Mouse (Mus musculus) bone marrow, adult 2 months (tissue): ENCODE results near the gene Supt4a.

Experiments
- CTCF ChIP-seq: fragments of 200-500 bp; IDR thresholded peaks from 2 replicates; pipeline ENCODE4 v1.5.1; 2011; ENCODE audit warnings: low read length, control low read depth; ENCODE audit not compliant: control insufficient read depth, insufficient read depth
- POLR2A ChIP-seq: fragments of 200-500 bp; IDR thresholded peaks from 2 replicates; pipeline ENCODE4 v1.6.1; 2011; ENCODE audit warnings: low read depth, mild to moderate bottlenecking, control low read depth, low read length, borderline replicate concordance; ENCODE audit not compliant: control insufficient read depth

DNA sequence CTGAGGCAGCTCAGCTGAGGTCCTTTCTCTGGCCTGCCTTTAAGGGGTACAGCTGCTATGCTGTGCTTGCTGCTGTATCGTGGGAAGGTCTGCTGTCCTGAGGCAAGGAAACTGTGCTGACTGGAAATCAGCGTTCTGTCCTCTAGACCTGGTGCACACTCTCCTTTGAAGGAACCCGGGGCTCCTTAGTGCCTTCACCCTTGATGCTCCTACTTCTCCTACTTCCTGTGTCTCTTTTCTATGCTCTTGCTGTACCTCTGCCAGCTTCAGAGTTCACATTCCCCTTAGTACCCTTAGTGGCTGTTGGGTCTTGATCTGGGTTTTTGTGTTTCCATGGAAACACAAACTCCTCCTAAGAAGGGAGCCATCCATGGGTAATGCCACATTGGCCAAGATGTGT lies 6.3 kb downstream of the Supt4a start:
- no peak for TF ChIP-seq CTCF
- TF ChIP-seq POLR2A: no peak
